27 mouse cellular contexts compared by ENCODE assay signal in genomic region chr1:52939021-52939420, GRCm38 (mm10).
"Had no signal": no experiment of that assay in that cellular context is flagged by ENCODE, and none has a peak within 500 bp of the region (broad histone marks: within the 10 kb centered on the region; RNA-seq: fewer than 3 reads in every experiment).

No protein-coding gene starts in this region.

- H3K9ac ChIP-seq: heart, embryonic 12.5 days; hindbrain, embryonic 13.5 days; hindbrain, embryonic 15.5 days; kidney, embryonic 15.5 days; limb, embryonic 13.5 days; limb, embryonic 15.5 days; liver, embryonic 12.5 days; liver, embryonic 14.5 days had no signal

- H3K36me3 ChIP-seq: heart, embryonic 10.5 days; heart, embryonic 12.5 days; hindbrain, embryonic 10.5 days; hindbrain, embryonic 13.5 days; hindbrain, embryonic 15.5 days; kidney, embryonic 15.5 days; limb, embryonic 13.5 days; limb, embryonic 15.5 days; liver, embryonic 12.5 days had no signal

- DNase-seq: gastrocnemius, adult 2 months; gastrocnemius, postnatal 10 days; gastrocnemius, postnatal 25 days; heart, adult 18-20 months; heart, postnatal 10 days; heart, postnatal 4 days; kidney, adult 11 months; kidney, adult 2 months; kidney, adult 9 months; kidney, postnatal 14 days; kidney, postnatal 36 days; layer of hippocampus, adult 9-11 months; layer of hippocampus, postnatal 36 days; left cerebral cortex, postnatal 4 days had no signal

- ATAC-seq: hindbrain, postnatal 0 days; intestine, embryonic 16.5 days; liver, embryonic 12.5 days had no signal

- H3K4me1 ChIP-seq: heart, embryonic 10.5 days; heart, embryonic 12.5 days; hindbrain, embryonic 10.5 days; hindbrain, embryonic 13.5 days; hindbrain, embryonic 15.5 days; kidney, embryonic 15.5 days; limb, embryonic 15.5 days; liver, embryonic 12.5 days had no signal

- H3K4me2 ChIP-seq: heart, embryonic 12.5 days; hindbrain, embryonic 13.5 days; hindbrain, embryonic 15.5 days; kidney, embryonic 15.5 days; limb, embryonic 13.5 days; limb, embryonic 15.5 days; liver, embryonic 12.5 days had no signal

- H3K9me3 ChIP-seq: heart, embryonic 10.5 days; hindbrain, embryonic 15.5 days; limb, embryonic 15.5 days had no signal

- H3K4me3 ChIP-seq: gastrocnemius, adult 2 months; heart, embryonic 10.5 days; heart, embryonic 12.5 days; hindbrain, embryonic 10.5 days; hindbrain, embryonic 13.5 days; hindbrain, embryonic 15.5 days; kidney, embryonic 15.5 days; limb, embryonic 13.5 days; limb, embryonic 15.5 days; liver, embryonic 12.5 days had no signal

- H3K27me3 ChIP-seq: heart, embryonic 12.5 days; hindbrain, embryonic 13.5 days; hindbrain, embryonic 15.5 days; kidney, embryonic 15.5 days; limb, embryonic 13.5 days; limb, embryonic 15.5 days; liver, embryonic 12.5 days had no signal

- H3K27ac ChIP-seq: gastrocnemius, adult 2 months; heart, embryonic 10.5 days; hindbrain, embryonic 10.5 days; hindbrain, embryonic 13.5 days; hindbrain, embryonic 15.5 days; hindbrain, postnatal 0 days; kidney, embryonic 15.5 days; kidney, postnatal 0 days; limb, embryonic 13.5 days; limb, embryonic 15.5 days; liver, embryonic 12.5 days; liver, embryonic 14.5 days had no signal
